Mouse (Mus musculus) cortical plate, adult 2 months (tissue): ENCODE measurements around the gene Vtcn1. TPM values are rescaled to one million over a fixed set of nuclear protein-coding genes. Genes with fewer than 3 reads are reported as not detected.

Experiments
- H3K27ac ChIP-seq: fragments of 200-500 bp; 2 replicates; pipeline ENCODE4 v1.5.1; 2012; ENCODE audit warnings: low read length, control low read depth, inconsistent platforms; ENCODE audit not compliant: insufficient read depth
- H3K4me1 ChIP-seq: fragments of 200-500 bp; 2 replicates; pipeline ENCODE4 v1.6.1; 2011; ENCODE audit warnings: low read length; ENCODE audit not compliant: control insufficient read depth, insufficient read depth
- H3K4me3 ChIP-seq: fragments of 200-500 bp; 2 replicates; pipeline ENCODE4 v1.5.1; 2011; ENCODE audit warnings: mild to moderate bottlenecking, low read length, control low read depth; ENCODE audit not compliant: insufficient read depth
- CTCF ChIP-seq: fragments of 200-500 bp; IDR thresholded peaks from 2 replicates; pipeline ENCODE4 v1.5.1; 2011; ENCODE audit warnings: mild to moderate bottlenecking, control low read depth, low read length; ENCODE audit not compliant: insufficient read depth; ENCODE audit errors: extremely low read depth
- POLR2A ChIP-seq: fragments of 200-500 bp; IDR thresholded peaks from 2 replicates; pipeline ENCODE4 v1.6.1; 2011; ENCODE audit warnings: mild to moderate bottlenecking, low read length, control low read depth; ENCODE audit not compliant: insufficient read depth; ENCODE audit errors: extremely low read depth
- polyA plus RNA-seq: library from polyadenylated mRNA; depleted of rRNA; stranded (reverse); fragments of >200 nt; gene quantifications from 2 replicates; pipeline ENCODE4 v1.2.3, GENCODE M21; 2012

Gene Vtcn1
- polyA plus RNA-seq, 1 experiment: 0.17 TPM

DNA sequence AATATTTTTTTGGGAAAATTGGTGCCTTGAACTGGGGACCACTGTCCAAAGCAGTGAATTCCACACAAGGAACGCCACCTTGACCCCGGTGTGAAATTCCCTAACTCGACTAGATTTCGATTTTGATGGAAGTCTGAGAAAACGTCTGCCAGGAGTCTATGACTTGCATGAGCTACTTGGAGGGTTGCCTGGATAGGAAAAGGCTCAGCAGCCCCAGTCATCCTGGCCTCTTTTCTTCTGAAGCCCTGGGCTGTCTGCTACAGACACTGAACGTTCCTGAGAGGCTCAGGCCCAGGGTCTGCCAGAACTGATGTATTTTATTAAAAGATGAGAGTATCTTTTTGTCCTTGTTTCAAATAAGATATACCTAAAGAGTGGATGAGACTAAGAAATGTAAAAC is 25.2 kb downstream of the Vtcn1 start:
- Histone ChIP-seq H3K4me1 (peaks cover 1% of the 10 kb centered on the region; the same call in 1 of the 2 replicates), H3K27ac (peak overlapping the region; percentile 60), H3K4me3 (no peak overlapping the region)
- TF ChIP-seq POLR2A (no peak), CTCF (no peak)

DNA sequence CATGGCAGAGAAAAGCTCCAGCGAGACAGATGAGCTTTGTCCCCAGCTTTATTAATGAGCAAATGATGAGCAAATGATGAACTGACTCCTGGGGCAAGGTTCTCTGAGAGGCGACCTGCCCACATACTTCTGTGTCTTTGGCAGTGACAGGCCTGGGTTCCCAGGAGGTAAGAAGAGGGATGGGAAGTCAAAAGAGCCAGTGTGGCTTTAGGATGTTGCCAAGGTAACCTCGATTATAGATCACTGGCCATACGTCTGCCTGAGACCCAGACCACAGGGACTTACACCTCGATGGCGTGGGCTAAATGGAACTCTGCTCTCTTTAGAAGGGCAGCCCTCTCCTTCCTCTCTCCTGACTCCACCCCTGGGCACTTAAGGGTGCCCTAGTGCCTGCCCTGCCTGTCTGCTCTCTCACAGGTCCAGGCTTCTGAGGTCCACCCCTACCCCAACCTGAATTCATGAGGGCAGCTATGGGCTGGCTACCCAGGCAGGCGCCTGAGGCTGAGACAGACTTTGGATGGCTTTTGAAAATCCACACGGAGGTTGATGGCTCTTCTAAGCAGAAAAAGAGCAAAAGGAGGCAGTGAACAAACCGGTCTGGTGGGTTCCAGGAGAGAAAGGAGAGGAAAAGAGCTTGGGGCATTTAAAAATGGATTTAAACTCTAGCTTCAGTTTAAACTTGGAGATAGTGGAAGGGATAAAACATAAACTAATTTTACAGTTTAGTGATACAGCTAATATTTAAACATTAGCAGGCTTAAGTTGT is 31.0 kb downstream of the Vtcn1 start:
- no peaks in the 10 kb centered on the region for H3K4me1 ChIP-seq
- TF ChIP-seq CTCF (no peak), POLR2A (no peak)
- no peak overlapping the region for H3K4me3 ChIP-seq
- H3K27ac ChIP-seq: no peak overlapping the region

DNA sequence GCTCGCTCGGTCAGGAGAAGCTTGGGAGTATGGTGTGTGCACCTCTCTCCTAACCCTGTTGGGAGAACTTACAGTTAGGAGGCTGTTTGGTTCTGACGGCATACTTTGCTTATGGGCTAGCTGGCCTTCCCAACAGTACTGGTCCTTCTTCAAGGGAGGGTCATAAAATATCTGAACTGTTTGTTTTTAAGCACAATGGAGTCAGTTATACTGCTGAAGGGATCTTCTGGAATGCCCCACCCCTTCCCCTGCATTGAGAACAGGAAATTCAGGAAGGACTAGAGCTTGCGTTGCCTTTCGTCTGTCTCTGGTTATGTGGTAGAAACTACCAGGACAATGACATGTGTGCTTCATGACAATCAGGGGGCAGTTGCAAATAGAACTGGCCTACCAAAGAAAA is 31.9 kb downstream of the Vtcn1 start:
- no peaks in the 10 kb centered on the region for H3K4me1 ChIP-seq
- TF ChIP-seq CTCF (no peak), POLR2A (no peak)
- no peak overlapping the region for H3K27ac ChIP-seq
- H3K4me3 ChIP-seq: no peak overlapping the region

DNA sequence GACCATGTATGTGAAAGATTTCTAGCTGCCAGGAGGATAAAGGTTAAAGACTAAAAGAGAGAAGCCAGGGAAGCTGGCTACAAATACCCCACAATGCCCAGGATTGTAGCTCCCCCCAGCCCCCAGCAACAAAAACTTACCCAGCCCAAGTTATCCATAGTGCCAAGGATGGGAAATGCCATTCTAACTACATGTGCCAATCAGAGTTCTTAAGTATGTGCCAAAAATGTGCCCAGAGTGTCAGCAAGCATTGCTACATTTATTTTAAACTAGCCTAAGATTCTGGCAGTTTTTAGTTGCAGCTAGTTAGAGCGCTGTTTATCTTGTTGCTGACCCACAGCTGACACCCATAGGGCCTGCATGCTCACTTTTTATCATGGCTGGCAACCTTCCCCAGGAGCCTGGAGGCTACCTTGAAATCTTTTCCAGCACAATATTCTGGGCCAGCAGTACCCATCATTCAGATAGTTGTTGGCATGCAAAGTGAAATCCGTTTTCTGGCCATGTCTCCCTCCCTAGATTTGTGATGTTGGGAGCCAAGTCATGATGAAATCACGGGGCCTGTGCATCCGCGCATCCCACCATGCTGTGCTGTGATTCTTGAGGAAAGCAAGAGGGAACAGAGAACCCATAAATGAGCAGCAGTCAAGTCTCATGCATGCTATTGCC is 33.2 kb downstream of the Vtcn1 start:
- no peak overlapping the region for H3K4me3 ChIP-seq
- H3K4me1 ChIP-seq: no peaks in the 10 kb centered on the region
- H3K27ac ChIP-seq: no peak overlapping the region
- TF ChIP-seq CTCF (no peak), POLR2A (no peak)

DNA sequence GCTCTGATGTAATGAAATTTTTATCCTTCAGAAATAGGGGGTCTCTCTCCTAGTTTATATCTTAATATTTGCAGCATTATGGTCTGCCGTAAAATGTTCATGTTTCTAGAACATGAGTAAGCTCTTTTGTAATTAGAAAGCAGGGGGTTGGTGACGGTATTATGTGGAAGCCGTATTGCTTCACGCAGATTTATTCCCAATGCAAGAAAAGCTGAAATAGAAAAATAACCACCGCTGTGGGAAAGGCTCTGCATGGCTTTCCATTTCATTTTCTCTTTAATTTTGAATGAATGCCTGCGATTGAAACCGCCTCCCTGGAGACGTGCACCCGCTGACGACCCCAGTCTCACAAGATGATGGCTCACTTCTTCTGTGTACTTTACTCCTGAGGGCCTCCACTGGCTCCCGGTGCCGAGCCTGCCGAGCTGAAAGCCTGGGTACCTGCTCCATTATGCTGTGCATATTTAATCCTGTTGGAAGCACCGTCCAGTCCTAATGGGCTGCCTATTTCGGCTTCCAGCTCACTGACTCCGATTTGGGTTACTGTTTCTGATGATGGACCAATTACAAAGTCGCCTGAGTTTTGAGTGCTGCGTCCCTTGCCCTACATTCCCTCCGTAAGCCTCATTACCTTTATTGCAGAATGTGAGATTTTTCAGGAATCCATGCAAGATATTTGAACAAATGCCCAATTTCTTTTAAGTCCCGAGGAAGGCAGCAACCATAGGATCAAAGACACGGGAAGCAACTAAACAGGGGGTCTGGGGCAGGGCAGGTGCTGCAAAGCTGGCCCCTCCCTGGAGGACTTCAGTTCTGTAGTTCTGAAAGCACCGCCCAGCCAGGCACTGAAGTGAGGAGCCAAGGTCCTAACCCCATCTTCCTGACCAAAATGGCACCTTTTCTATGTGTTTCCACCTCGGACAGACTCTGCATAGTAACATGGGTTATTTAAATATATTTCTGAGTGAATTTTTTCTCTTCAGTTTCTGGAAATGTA is 36.3 kb downstream of the Vtcn1 start:
- no peak for TF ChIP-seq POLR2A
- TF ChIP-seq CTCF: no peak
- H3K4me3 ChIP-seq: no peak overlapping the region
- no peaks in the 10 kb centered on the region for H3K4me1 ChIP-seq
- H3K27ac ChIP-seq: no peak overlapping the region

DNA sequence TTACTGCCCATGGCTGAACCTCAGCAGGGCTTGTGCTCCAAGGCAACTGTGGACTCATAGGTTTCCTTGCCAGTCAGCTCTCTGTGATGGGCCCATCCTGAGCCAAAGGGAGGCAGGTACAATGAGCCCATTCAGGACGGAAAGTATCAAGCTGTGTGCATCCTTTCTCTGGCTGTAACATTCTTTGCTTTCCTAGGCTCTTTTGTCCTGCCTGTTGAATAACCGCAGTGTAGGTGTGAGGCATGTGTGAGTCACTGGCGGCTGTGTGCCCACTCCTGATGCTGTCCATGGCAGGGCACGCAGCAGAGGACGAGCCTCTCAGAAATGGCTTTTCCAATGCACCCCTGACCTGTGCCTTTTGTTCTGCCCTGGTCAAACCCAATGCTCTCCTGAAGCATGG is 41.7 kb downstream of the Vtcn1 start:
- H3K4me1 ChIP-seq: no peaks in the 10 kb centered on the region
- TF ChIP-seq POLR2A: no peak
- no peak for TF ChIP-seq CTCF
- H3K27ac ChIP-seq: no peak overlapping the region
- no peak overlapping the region for H3K4me3 ChIP-seq

DNA sequence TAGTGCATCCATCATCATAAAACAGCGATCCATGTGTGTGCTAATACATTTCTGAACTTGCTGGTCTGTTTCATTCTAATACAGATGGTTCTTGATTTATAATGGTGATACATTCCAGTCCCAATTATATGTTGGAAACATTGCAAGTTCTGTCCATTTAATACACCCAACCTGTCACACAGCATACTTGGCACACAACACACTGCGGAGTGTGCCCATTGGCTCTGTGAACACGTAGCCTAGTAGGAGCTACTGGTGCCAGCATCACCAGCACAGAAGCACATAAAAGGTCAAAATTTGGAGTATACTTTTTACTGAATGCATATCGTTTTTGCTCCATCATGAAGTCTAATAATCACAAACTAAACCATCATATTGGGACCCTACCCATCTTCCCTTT is 51.8 kb downstream of the Vtcn1 start:
- H3K27ac ChIP-seq: no peak overlapping the region
- TF ChIP-seq POLR2A: no peak
- TF ChIP-seq CTCF: no peak
- no peaks in the 10 kb centered on the region for H3K4me1 ChIP-seq
- H3K4me3 ChIP-seq: no peak overlapping the region

DNA sequence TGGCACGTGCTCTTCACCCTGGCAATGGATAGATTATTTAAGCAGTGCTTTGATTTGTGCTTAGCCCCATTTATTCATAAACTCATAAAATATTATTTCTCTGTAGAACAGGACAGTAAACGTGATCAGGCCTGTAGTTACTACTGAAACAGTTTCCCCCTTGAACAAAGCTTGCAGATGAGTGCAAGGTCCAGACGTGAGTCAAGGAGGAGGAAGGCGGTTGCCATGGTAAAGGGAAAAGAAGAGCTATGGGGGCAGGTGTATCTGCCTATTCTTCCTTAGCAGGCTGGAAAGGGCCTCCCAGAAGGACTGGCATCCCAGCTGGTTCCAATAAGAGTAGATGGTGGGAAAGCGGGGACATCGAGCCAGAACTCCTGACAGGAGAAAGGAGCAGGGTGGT is 56.1 kb downstream of the Vtcn1 start:
- TF ChIP-seq CTCF (no peak), POLR2A (no peak)

More for the DNA sequence above, 56.1 kb downstream of the Vtcn1 start:
- H3K4me3 ChIP-seq: no peak overlapping the region
- no peak overlapping the region for H3K27ac ChIP-seq
- H3K4me1 ChIP-seq: no peaks in the 10 kb centered on the region
